Mouse (Mus musculus): Measurements from ENCODE around the gene Olfr1445.

The Olfr1445 gene

GRCm38 (mm10) chr19:12883555-12883954, at the start of gene Olfr1445:
TSS of gene Olfr1445 (plus strand) at chr19:12883855.
- DNase-seq (ENCODE audit: low read depth, low spot score): no peak
- Histone ChIP-seq H3K36me3 (ENCODE audit: control insufficient read depth, insufficient read depth, low read length, poor library complexity, severe bottlenecking) (no peaks in the 10 kb centered on the region), H3K27me3 (ENCODE audit: control insufficient read depth, insufficient read depth, low read length, poor library complexity, severe bottlenecking) (no peaks in the 10 kb centered on the region; the same call in 1 of the 2 replicates)

DNA sequence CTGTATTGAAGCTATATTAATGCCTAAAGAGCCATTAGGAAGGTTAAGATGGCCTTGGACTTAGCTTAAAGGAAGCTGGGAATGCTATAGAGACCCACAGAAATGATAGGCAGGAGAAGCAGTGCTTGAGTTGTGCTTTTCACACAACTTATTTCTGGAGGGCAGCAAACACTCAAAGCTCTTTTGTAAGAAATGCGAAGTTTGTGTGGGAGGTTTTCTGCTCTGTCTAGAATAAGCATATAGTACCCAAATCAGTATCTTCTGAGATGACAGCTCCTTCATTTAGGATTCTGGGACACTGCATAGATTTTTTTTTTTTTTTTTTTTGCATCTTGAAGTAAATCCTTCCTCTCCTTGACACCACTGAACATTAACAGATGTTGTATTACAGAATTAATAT, 45.1 kb upstream of the Olfr1445 start:
- peaks cover 2% of the 10 kb centered on the region; the same call in 1 of the 2 replicates for H3K36me3 ChIP-seq (ENCODE audit: control insufficient read depth, insufficient read depth, low read length, poor library complexity, severe bottlenecking)
- no peaks in the 10 kb centered on the region for H3K27me3 ChIP-seq (ENCODE audit: control insufficient read depth, insufficient read depth, low read length, poor library complexity, severe bottlenecking)
- DNase-seq (ENCODE audit: low read depth, low spot score): no peak

DNA sequence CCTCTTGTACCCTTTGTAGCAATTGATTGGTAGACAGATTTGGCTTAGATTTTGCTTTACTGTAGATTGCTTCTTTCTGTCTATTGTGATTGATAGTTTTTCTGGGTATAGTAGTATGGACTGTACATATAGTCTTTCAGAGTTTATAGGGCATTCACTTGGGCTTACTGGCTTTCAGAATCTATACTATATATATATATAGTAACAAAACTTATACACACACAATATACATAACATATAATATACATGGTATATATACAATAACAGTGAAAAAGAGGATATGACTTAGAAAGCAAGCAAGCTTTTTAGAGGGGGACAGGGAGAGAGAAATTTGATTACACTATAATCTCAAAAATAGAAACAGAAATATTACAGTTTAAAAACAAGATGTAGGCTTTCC, 37.3 kb upstream of the Olfr1445 start, which contains the start of gene Gm5244:
Gm5244 (plus strand) TSS at position 301 of the 400 bp plus-strand sequence.
- no peaks in the 10 kb centered on the region for H3K27me3 ChIP-seq (ENCODE audit: control insufficient read depth, insufficient read depth, low read length, poor library complexity, severe bottlenecking)
- DNase-seq (ENCODE audit: low read depth, low spot score): no peak
- H3K36me3 ChIP-seq (ENCODE audit: control insufficient read depth, insufficient read depth, low read length, poor library complexity, severe bottlenecking): no peaks in the 10 kb centered on the region

DNA sequence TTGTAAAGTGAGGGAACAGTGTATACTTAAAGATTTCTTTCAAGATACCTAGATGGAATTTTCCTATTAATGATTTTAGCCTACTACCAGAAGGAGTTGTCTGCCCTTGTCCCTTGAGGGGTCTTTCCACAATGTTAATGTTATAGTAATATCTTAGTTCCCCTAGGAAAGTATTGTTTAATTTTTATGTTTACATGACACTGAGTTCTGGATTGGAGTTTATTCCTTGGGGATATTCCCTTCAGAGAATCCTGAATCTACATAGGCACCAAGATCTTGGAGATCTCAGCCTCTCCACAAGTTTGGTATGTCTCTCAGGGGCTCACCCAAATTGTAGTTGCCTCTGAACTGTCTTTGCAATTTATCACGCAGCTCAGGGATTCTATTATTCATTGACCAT, 26.7 kb upstream of the Olfr1445 start, which contains the start of gene Olfr1444:
Olfr1444 (plus strand) TSS at position 301 of the 400 bp plus-strand sequence.
- Histone ChIP-seq H3K27me3 (ENCODE audit: control insufficient read depth, insufficient read depth, low read length, poor library complexity, severe bottlenecking) (no peaks in the 10 kb centered on the region), H3K36me3 (ENCODE audit: control insufficient read depth, insufficient read depth, low read length, poor library complexity, severe bottlenecking) (no peaks in the 10 kb centered on the region)
- DNase-seq (ENCODE audit: low read depth, low spot score): no peak

DNA sequence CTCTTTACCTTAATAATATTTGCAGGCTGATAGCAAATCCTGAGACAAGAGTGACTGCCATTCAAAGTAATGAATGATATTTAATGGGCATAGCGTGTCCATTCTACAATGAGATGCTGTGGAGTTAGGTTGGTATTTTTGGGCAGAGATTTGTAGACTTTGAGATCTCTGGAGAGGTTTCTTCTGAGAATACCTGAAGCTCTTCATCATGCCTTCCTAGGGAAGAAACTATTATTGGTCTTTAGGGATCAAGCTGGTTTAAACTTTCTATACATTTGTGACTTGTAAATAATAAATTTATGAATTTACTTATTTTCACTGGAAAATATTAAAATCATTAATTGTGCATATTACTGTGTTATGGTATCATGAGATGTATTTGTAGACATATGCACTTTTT, 9.8 kb downstream of the Olfr1445 start, which contains the start of gene Olfr1446:
Olfr1446 (minus strand) TSS at position 101 of the 400 bp plus-strand sequence.
- no peak for DNase-seq (ENCODE audit: low read depth, low spot score)
- no peaks in the 10 kb centered on the region for H3K36me3 ChIP-seq (ENCODE audit: control insufficient read depth, insufficient read depth, low read length, poor library complexity, severe bottlenecking)

GRCm38 (mm10) chr19:12903643-12904042, 20.0 kb downstream of the Olfr1445 start, which contains the start of gene Olfr1447:
TSS of gene Olfr1447 (minus strand) at chr19:12903743.
- DNase-seq (ENCODE audit: low read depth, low spot score): no peak
- Histone ChIP-seq H3K27me3 (ENCODE audit: control insufficient read depth, insufficient read depth, low read length, poor library complexity, severe bottlenecking) (no peaks in the 10 kb centered on the region), H3K36me3 (ENCODE audit: control insufficient read depth, insufficient read depth, low read length, poor library complexity, severe bottlenecking) (no peaks in the 10 kb centered on the region)

More for the DNA sequence above, 9.8 kb downstream of the Olfr1445 start, which contains the start of gene Olfr1446:
- no peaks in the 10 kb centered on the region for H3K27me3 ChIP-seq (ENCODE audit: control insufficient read depth, insufficient read depth, low read length, poor library complexity, severe bottlenecking)

DNA sequence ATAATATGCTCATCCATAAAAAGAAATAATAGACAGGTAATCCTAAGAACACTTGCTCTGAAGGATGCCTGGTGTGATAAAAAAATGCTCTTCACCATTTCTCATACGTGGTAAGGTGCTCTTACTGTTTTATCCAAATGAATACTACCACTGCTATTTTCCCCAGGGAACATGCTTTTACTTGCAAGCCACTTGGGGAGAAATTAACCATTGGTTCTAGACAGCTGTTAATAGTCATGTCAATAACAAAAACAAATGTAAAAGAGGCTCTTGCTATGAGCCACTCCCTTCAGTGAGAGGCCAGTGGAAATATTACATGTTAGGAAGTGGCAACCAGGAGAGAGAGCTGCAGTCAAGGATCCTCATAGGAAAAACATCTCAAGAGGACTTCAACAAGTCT, 40.7 kb downstream of the Olfr1445 start, which contains the start of gene Olfr1448:
Olfr1448 (minus strand) TSS at position 101 of the 400 bp plus-strand sequence.
- H3K27me3 ChIP-seq (ENCODE audit: control insufficient read depth, insufficient read depth, low read length, poor library complexity, severe bottlenecking): no peaks in the 10 kb centered on the region
- no peaks in the 10 kb centered on the region for H3K36me3 ChIP-seq (ENCODE audit: control insufficient read depth, insufficient read depth, low read length, poor library complexity, severe bottlenecking)
- no peak for DNase-seq (ENCODE audit: low read depth, low spot score)

DNA sequence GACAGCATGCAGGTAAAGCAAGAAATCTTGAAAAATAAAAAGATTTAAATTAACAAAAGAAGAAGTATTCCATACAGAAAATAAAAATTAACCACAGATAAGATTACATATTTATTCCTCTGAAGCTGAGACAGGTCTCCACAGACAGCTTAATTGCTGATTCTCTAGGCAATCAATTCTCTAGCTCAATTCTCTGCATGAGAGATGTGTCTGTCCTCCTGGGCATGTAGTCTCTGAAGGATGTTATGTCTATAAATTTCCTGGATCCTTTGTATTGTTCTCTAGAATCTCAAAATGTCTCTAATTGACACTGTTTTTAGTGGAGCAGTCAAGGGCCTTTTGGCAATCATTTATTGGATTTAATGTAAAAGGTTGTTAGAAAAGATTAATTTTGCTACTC, 46.9 kb downstream of the Olfr1445 start, which contains the start of gene Olfr1449:
Olfr1449 (plus strand) TSS at position 301 of the 400 bp plus-strand sequence.
- no peaks in the 10 kb centered on the region for H3K36me3 ChIP-seq (ENCODE audit: control insufficient read depth, insufficient read depth, low read length, poor library complexity, severe bottlenecking)
- no peak for DNase-seq (ENCODE audit: low read depth, low spot score)
- H3K27me3 ChIP-seq (ENCODE audit: control insufficient read depth, insufficient read depth, low read length, poor library complexity, severe bottlenecking): no peaks in the 10 kb centered on the region

Data from splenic B cell, adult 2 months (primary cell).